Mouse (Mus musculus) CH12F3 (cell line): ENCODE measurements around the gene Olfr27.

Experiments
- in situ Hi-C: fragments of 300-500 bp; cut with MboI; formaldehyde crosslinking; loops from 2 replicates; pipeline ENCODE4 v1.14.3; 2020; ENCODE audit warnings: low sequenced_read_pairs

Olfr27 gene

GRCm38 (mm10) chr9:39127831-39128230 is at the start of gene Olfr27:
Gene Olfr27, plus strand, starts transcription at chr9:39128131.
- in situ Hi-C loops: no loop called here

GRCm38 (mm10) chr9:39078787-39079186 is 49.1 kb upstream of the Olfr27 start, which contains the start of gene Olfr938:
Gene Olfr938, minus strand, starts transcription at chr9:39078887.
- in situ Hi-C loops: no loop called here

GRCm38 (mm10) chr9:39127326-39127725 is 605 bp upstream of the Olfr27 start:
- in situ Hi-C loops: no loop called here

GRCm38 (mm10) chr9:39152401-39152800 is 24.5 kb downstream of the Olfr27 start:
- in situ Hi-C loops: no loop called here

GRCm38 (mm10) chr9:39166004-39166403 is 38.1 kb downstream of the Olfr27 start, which contains the start of gene Olfr943:
Gene Olfr943, plus strand, starts transcription at chr9:39166304.
- in situ Hi-C loops: no loop called here
